Mouse (Mus musculus) cerebellum, adult 8-10 months (tissue): Measurements from ENCODE around the gene Tmco4.

ENCODE experiments used
- DNase-seq: peaks from one replicate; pipeline ENCODE4 v3.0.0; 2022

Gene Tmco4

GRCm38 (mm10) chr4:138972827-138973718 lies at the start of gene Tmco4:
TSS of gene Tmco4 (plus strand) at chr4:138972888.
- DNase-seq: no peak

- no peak for DNase-seq
Measured at GRCm38 (mm10) chr4:138925561-138925960, 47.1 kb upstream of the Tmco4 start.

GRCm38 (mm10) chr4:138933862-138934261 lies 38.8 kb upstream of the Tmco4 start:
- DNase-seq: no peak

GRCm38 (mm10) chr4:138934456-138935145 lies 38.1 kb upstream of the Tmco4 start:
- no peak for DNase-seq

GRCm38 (mm10) chr4:138938495-138939269 lies 34.0 kb upstream of the Tmco4 start:
- DNase-seq: no peak

GRCm38 (mm10) chr4:138939481-138939880 lies 33.2 kb upstream of the Tmco4 start:
- no peak for DNase-seq

GRCm38 (mm10) chr4:138941401-138941800 lies 31.3 kb upstream of the Tmco4 start:
- no peak for DNase-seq

- DNase-seq: no peak
Measured at GRCm38 (mm10) chr4:138941966-138942365, 30.7 kb upstream of the Tmco4 start.

- no peak for DNase-seq
Measured at GRCm38 (mm10) chr4:138943730-138944129, 29.0 kb upstream of the Tmco4 start.

- DNase-seq: no peak
Measured at GRCm38 (mm10) chr4:138948257-138948656, 24.4 kb upstream of the Tmco4 start.

- no peak for DNase-seq
Measured at GRCm38 (mm10) chr4:138958612-138959011, 14.1 kb upstream of the Tmco4 start.

- DNase-seq: no peak
Measured at GRCm38 (mm10) chr4:138959120-138959519, 13.6 kb upstream of the Tmco4 start.

- no peak for DNase-seq
Measured at GRCm38 (mm10) chr4:138959926-138960325, 12.8 kb upstream of the Tmco4 start.

- no peak for DNase-seq
Measured at GRCm38 (mm10) chr4:138962719-138963118, 10.0 kb upstream of the Tmco4 start.

GRCm38 (mm10) chr4:138965871-138966270 lies 6.8 kb upstream of the Tmco4 start:
- DNase-seq: no peak

GRCm38 (mm10) chr4:138966866-138967265 lies 5.8 kb upstream of the Tmco4 start, which contains the start of gene Rnf186:
TSS of gene Rnf186 (plus strand) at chr4:138967112.
- no peak for DNase-seq

GRCm38 (mm10) chr4:138967485-138967884 lies 5.2 kb upstream of the Tmco4 start:
- DNase-seq: no peak

- no peak for DNase-seq
Measured at GRCm38 (mm10) chr4:138968772-138969556, 3.7 kb upstream of the Tmco4 start.

GRCm38 (mm10) chr4:138969736-138970135 lies 3.0 kb upstream of the Tmco4 start:
- no peak for DNase-seq

GRCm38 (mm10) chr4:138971371-138971770 lies 1.3 kb upstream of the Tmco4 start:
- DNase-seq: no peak

- no peak for DNase-seq
Measured at GRCm38 (mm10) chr4:138972139-138972826, 405 bp upstream of the Tmco4 start.

- no peak for DNase-seq
Measured at GRCm38 (mm10) chr4:138973719-138974115, 1.0 kb downstream of the Tmco4 start.
